Mouse (Mus musculus) cerebellum, adult 2 months (tissue): ENCODE data around the gene Plk4.

Source experiments
- CTCF ChIP-seq: fragments of 200-500 bp; IDR thresholded peaks from 2 replicates; pipeline ENCODE4 v1.5.1; 2011; ENCODE audit warnings: low read depth, mild to moderate bottlenecking, control low read depth, low read length, moderate library complexity, borderline replicate concordance; ENCODE audit not compliant: insufficient read depth
- POLR2A ChIP-seq: fragments of 200-500 bp; IDR thresholded peaks from 2 replicates; pipeline ENCODE4 v1.6.1; 2011; ENCODE audit warnings: low read length, control low read depth, borderline replicate concordance; ENCODE audit not compliant: insufficient read depth

- TF ChIP-seq CTCF (peak; percentile 52), POLR2A (peak; percentile 56; the same call in 1 of the 2 replicates)
Measured at GRCm38 (mm10) chr3:40846473-40846956, 46.7 kb downstream of the Plk4 start, which contains the start of gene Mfsd8.
